ENCODE assay signal across 21 mouse cellular contexts in the genomic region with DNA sequence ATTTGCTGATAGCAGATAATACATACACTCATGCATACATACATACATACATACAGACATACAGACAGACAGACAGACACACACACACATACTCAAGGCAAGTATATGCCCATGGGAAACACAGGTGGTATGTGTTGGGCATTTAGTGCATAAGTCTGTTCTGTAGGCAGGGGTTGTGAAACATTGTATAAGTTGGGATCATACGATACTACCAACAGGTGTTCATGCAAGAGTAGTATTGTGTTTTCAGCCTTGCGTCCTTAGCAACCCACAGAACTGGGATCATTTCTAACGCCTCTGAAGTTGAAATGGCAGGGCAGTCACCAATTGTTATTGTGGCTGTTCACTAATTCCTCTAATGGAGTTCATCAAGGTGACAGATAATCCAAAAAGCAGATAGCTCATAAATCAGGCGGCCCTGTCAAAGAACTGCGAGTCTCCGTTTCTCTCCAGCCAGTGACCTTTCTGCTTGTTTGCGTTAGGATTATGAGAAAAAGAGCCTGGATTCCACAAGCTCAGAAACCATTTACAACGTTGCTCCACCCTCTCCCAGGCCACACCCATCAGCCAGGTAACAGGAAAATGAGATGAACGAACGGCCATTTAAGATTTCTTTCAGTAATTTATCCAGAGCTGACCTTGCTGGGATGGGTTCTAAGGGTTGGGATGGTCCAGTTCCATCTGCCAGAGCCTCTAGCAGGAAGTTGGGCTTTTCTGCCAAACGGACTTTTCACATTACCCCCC.
DNase-seq lines count a peak whose midpoint lies in the region; ATAC-seq lines count a peak whose summit lies in the region.
"Had no signal": no experiment of that assay in that cellular context is flagged by ENCODE, and none has a peak within 500 bp of the region (broad histone marks: within the 10 kb centered on the region; RNA-seq: fewer than 3 reads in every experiment).

No protein-coding gene starts in this region.

- no peak for DNase-seq in limb, embryonic 10.5 days (ENCODE audit: low spot score)
- DNase-seq in embryonic facial prominence, embryonic 10.5 days (ENCODE audit: low spot score) = no peak
- no peak for DNase-seq in adrenal gland, postnatal 4 days (ENCODE audit: low spot score in 2 of 2)
- no peak for DNase-seq in cerebellum, postnatal 25 days
- DNase-seq: adrenal gland, postnatal 14 days; cerebellum, adult 11-12 months; cerebellum, postnatal 14 days; heart, adult 18-20 months; kidney, adult 8-10 months; liver, postnatal 0 days; thymus, postnatal 14 days had no signal

- no peaks in the 10 kb centered on the region for H3K36me3 ChIP-seq in limb, embryonic 12.5 days
- no peaks in the 10 kb centered on the region for H3K36me3 ChIP-seq in limb, embryonic 10.5 days
- H3K36me3 ChIP-seq in embryonic facial prominence, embryonic 10.5 days (replicated peaks) = no peaks in the 10 kb centered on the region
- H3K36me3 ChIP-seq in embryonic facial prominence, embryonic 12.5 days = no peaks in the 10 kb centered on the region
- H3K36me3 ChIP-seq in stomach, embryonic 14.5 days (ENCODE audit: control insufficient read depth, insufficient read depth, low read length) = no peaks in the 10 kb centered on the region
- H3K36me3 ChIP-seq: heart, embryonic 15.5 days; midbrain, embryonic 15.5 days had no signal

- H3K27me3 ChIP-seq in limb, embryonic 12.5 days = peaks cover 8% of the 10 kb centered on the region; the same call in 1 of the 2 replicates
- H3K27me3 ChIP-seq in limb, embryonic 10.5 days (ENCODE audit: low read depth, poor library complexity, severe bottlenecking) = 0 out of 2 replicates have a peak, but pooled peaks cover 10% of the 10 kb centered on the region
- H3K27me3 ChIP-seq in embryonic facial prominence, embryonic 10.5 days (replicated peaks; ENCODE audit: low read depth, poor library complexity, severe bottlenecking) = peaks cover 8% of the 10 kb centered on the region; the same call in 1 of the 2 replicates
- 0 out of 2 replicates have a peak, but pooled peaks cover 3% of the 10 kb centered on the region for H3K27me3 ChIP-seq in embryonic facial prominence, embryonic 12.5 days
- H3K27me3 ChIP-seq in stomach, embryonic 14.5 days (ENCODE audit: control insufficient read depth, insufficient read depth, low read length) = no peaks in the 10 kb centered on the region
- H3K27me3 ChIP-seq: forebrain, embryonic 13.5 days; heart, embryonic 15.5 days; midbrain, embryonic 15.5 days; Patski had no signal

- WGBS in limb, embryonic 12.5 days = 37% methylated on average over 11 of the region's 11 CpGs
- WGBS in limb, embryonic 10.5 days = 40% methylated on average over 11 of the region's 11 CpGs
- WGBS in embryonic facial prominence, embryonic 10.5 days = 50% methylated on average over 11 of the region's 11 CpGs
- WGBS in embryonic facial prominence, embryonic 12.5 days = 49% methylated on average over 11 of the region's 11 CpGs
- 20% methylated on average over 11 of the region's 11 CpGs for WGBS in stomach, embryonic 14.5 days

- H3K9ac ChIP-seq in limb, embryonic 12.5 days (replicated peaks) = no peak overlapping the region
- H3K9ac ChIP-seq in embryonic facial prominence, embryonic 12.5 days = no peak overlapping the region
- H3K9ac ChIP-seq in stomach, embryonic 14.5 days (replicated peaks; ENCODE audit: low read depth, low read length) = no peak overlapping the region
- H3K9ac ChIP-seq: forebrain, embryonic 13.5 days; heart, embryonic 15.5 days; liver, postnatal 0 days; midbrain, embryonic 15.5 days had no signal

- no peak for ATAC-seq in limb, embryonic 12.5 days (ENCODE audit: insufficient number of reproducible peaks, insufficient read depth, low FRiP score, low TSS enrichment, low read depth)
- ATAC-seq in embryonic facial prominence, embryonic 12.5 days (ENCODE audit: insufficient number of reproducible peaks, insufficient read depth, low FRiP score, low TSS enrichment) = no peak
- ATAC-seq in stomach, embryonic 14.5 days (ENCODE audit: insufficient number of reproducible peaks, insufficient read depth, low FRiP score, low read depth) = peak; percentile 68
- ATAC-seq: forebrain, embryonic 13.5 days; hindbrain, embryonic 16.5 days; liver, postnatal 0 days; midbrain, embryonic 15.5 days; Patski had no signal

- no peak overlapping the region for H3K27ac ChIP-seq in limb, embryonic 12.5 days
- H3K27ac ChIP-seq in limb, embryonic 10.5 days = no peak overlapping the region
- no peak overlapping the region for H3K27ac ChIP-seq in embryonic facial prominence, embryonic 10.5 days (replicated peaks)
- H3K27ac ChIP-seq in embryonic facial prominence, embryonic 12.5 days = no peak overlapping the region
- H3K27ac ChIP-seq in stomach, embryonic 14.5 days (ENCODE audit: low read length) = no peak overlapping the region
- H3K27ac ChIP-seq: forebrain, embryonic 13.5 days; heart, embryonic 15.5 days; midbrain, embryonic 15.5 days had no signal

- H3K4me1 ChIP-seq in limb, embryonic 12.5 days (replicated peaks) = peaks cover 11% of the 10 kb centered on the region
- peaks cover 7% of the 10 kb centered on the region; the same call in 1 of the 2 replicates for H3K4me1 ChIP-seq in limb, embryonic 10.5 days
- peaks cover 9% of the 10 kb centered on the region; the same call in 1 of the 2 replicates for H3K4me1 ChIP-seq in embryonic facial prominence, embryonic 10.5 days
- no peaks in the 10 kb centered on the region for H3K4me1 ChIP-seq in embryonic facial prominence, embryonic 12.5 days
- H3K4me1 ChIP-seq in stomach, embryonic 14.5 days (ENCODE audit: control insufficient read depth, insufficient read depth, low read length) = 0 out of 2 replicates have a peak, but pooled peaks cover 3% of the 10 kb centered on the region
- H3K4me1 ChIP-seq: midbrain, embryonic 15.5 days had no signal

- no peak overlapping the region for H3K4me3 ChIP-seq in limb, embryonic 12.5 days (replicated peaks)
- H3K4me3 ChIP-seq in limb, embryonic 10.5 days = no peak overlapping the region
- H3K4me3 ChIP-seq in embryonic facial prominence, embryonic 10.5 days = 0 out of 2 replicates have a peak overlapping the region, but pooled peaks have one; percentile 3
- H3K4me3 ChIP-seq in embryonic facial prominence, embryonic 12.5 days = no peak overlapping the region
- no peak overlapping the region for H3K4me3 ChIP-seq in stomach, embryonic 14.5 days (ENCODE audit: low read depth, low read length)
- H3K4me3 ChIP-seq: erythroblast, embryonic 14.5 days; forebrain, embryonic 13.5 days; heart, embryonic 15.5 days; midbrain, embryonic 15.5 days; myocyte had no signal

- peak overlapping the region; percentile 23; the same call in 1 of the 2 replicates for H3K4me2 ChIP-seq in limb, embryonic 12.5 days
- H3K4me2 ChIP-seq in embryonic facial prominence, embryonic 12.5 days (replicated peaks) = peak overlapping the region; percentile 4; the same call in 1 of the 2 replicates
- no peak overlapping the region for H3K4me2 ChIP-seq in stomach, embryonic 14.5 days (replicated peaks; ENCODE audit: low read depth, low read length)
- H3K4me2 ChIP-seq: forebrain, embryonic 13.5 days; heart, embryonic 15.5 days; midbrain, embryonic 15.5 days had no signal

- no peaks in the 10 kb centered on the region for H3K9me3 ChIP-seq in limb, embryonic 12.5 days
- H3K9me3 ChIP-seq in limb, embryonic 10.5 days (replicated peaks) = no peaks in the 10 kb centered on the region
- no peaks in the 10 kb centered on the region for H3K9me3 ChIP-seq in embryonic facial prominence, embryonic 10.5 days
- no peaks in the 10 kb centered on the region for H3K9me3 ChIP-seq in embryonic facial prominence, embryonic 12.5 days
- H3K9me3 ChIP-seq in stomach, embryonic 14.5 days (ENCODE audit: control insufficient read depth, low read depth, low read length) = no peaks in the 10 kb centered on the region
- H3K9me3 ChIP-seq: forebrain, embryonic 13.5 days; heart, embryonic 15.5 days; midbrain, embryonic 15.5 days had no signal
